ENCODE assay signal across 16 mouse cellular contexts in genomic region chr4:135453164-135453563, GRCm38 (mm10). TPM values are rescaled to one million over a fixed set of nuclear protein-coding genes. Genes with fewer than 3 reads are reported as not detected.
A peak's percentile ranks its signal among the peaks of the same experiment; 100 is the strongest.
DNase-seq lines count a peak whose midpoint lies in the region; ATAC-seq lines count a peak whose summit lies in the region.
"Had no signal": no experiment of that assay in that cellular context is flagged by ENCODE, and none has a peak within 500 bp of the region (broad histone marks: within the 10 kb centered on the region; RNA-seq: fewer than 3 reads in every experiment).

No protein-coding gene starts in this region.

- intact Hi-C loops in left cerebral cortex, postnatal 10 days (cut with DNase I) = no loop called here
- intact Hi-C loops in left cerebral cortex, postnatal 14 days (cut with DNase I) = no loop called here

- H3K27ac ChIP-seq in heart, embryonic 11.5 days (ENCODE audit: low read depth, low read length) = 0 out of 2 replicates have a peak overlapping the region, but pooled peaks have one; percentile 15
- H3K27ac ChIP-seq: hindbrain, embryonic 15.5 days; macrophage had no signal

- 64% methylated on average over 6 of the region's 6 CpGs for WGBS in heart, embryonic 11.5 days (ENCODE audit: insufficient replicate concordance)

- no peaks in the 10 kb centered on the region for H3K27me3 ChIP-seq in heart, embryonic 11.5 days (ENCODE audit: control insufficient read depth, insufficient read depth, low read length)
- H3K27me3 ChIP-seq: hindbrain, embryonic 15.5 days had no signal

- H3K4me2 ChIP-seq in heart, embryonic 11.5 days = no peak overlapping the region
- H3K4me2 ChIP-seq: hindbrain, embryonic 15.5 days had no signal

- no peaks in the 10 kb centered on the region for H3K9me3 ChIP-seq in heart, embryonic 11.5 days (replicated peaks; ENCODE audit: control insufficient read depth, low read length)
- H3K9me3 ChIP-seq: hindbrain, embryonic 15.5 days had no signal

- ATAC-seq in heart, embryonic 11.5 days (replicated peaks; ENCODE audit: insufficient number of reproducible peaks, low FRiP score, low TSS enrichment) = no peak

- no peak overlapping the region for H3K9ac ChIP-seq in heart, embryonic 11.5 days (ENCODE audit: low read depth, low read length)
- H3K9ac ChIP-seq: hindbrain, embryonic 15.5 days had no signal

- no peak overlapping the region for H3K4me3 ChIP-seq in heart, embryonic 11.5 days (ENCODE audit: low read depth, low read length)
- H3K4me3 ChIP-seq: hindbrain, embryonic 15.5 days had no signal

- DNase-seq in heart, postnatal 4 days = no peak
- DNase-seq in kidney, adult 18-20 months = peak; percentile 18
- DNase-seq in kidney, postnatal 36 days = peak; percentile 32 to 79
- peak; percentile 22 to 45 for DNase-seq in lung, postnatal 4 days
- no peak for DNase-seq in thymus, postnatal 36 days
- no peak for DNase-seq in left cerebral cortex, postnatal 10 days (ENCODE audit: extremely low spot score in 1 of 2, low spot score in 2 of 2)
- no peak for DNase-seq in left cerebral cortex, postnatal 14 days (ENCODE audit: low spot score in 2 of 2)
- DNase-seq: cerebellum, adult 2 months; embryo, embryonic 11 days; thymus, postnatal 4 days had no signal

- no peaks in the 10 kb centered on the region for H3K36me3 ChIP-seq in heart, embryonic 11.5 days (ENCODE audit: control insufficient read depth, insufficient read depth, low read length)
- H3K36me3 ChIP-seq: hindbrain, embryonic 15.5 days had no signal

- H3K4me1 ChIP-seq in heart, embryonic 11.5 days (ENCODE audit: control insufficient read depth, insufficient read depth, low read length) = peaks cover 14% of the 10 kb centered on the region

RNA-seq across cellular contexts. Expression of gene Rcan3, which starts 19.5 kb away (rescaled TPM):
- 10.1 and 10.4 TPM in 2 replicates for polyA plus RNA-seq in heart, embryonic 11.5 days (2014; fragmentation: Nextera tagmentation; extraction: Ambion mirVana)
- total RNA-seq in heart, postnatal 4 days (2021) = 10 to 100 TPM; 18.6 to 19.6 TPM
- 10 to 100 TPM; 47.6 to 54.9 TPM for total RNA-seq in left cerebral cortex, postnatal 10 days (2021)
- 10 to 100 TPM; 34.7 to 36.8 TPM for total RNA-seq in left cerebral cortex, postnatal 14 days (2021)

RNA-seq across cellular contexts. Expression of gene Stpg1, which starts 41.4 kb away (rescaled TPM):
- 0.13 and 0.14 TPM in 2 replicates for polyA plus RNA-seq in heart, embryonic 11.5 days (2014; fragmentation: Nextera tagmentation; extraction: Ambion mirVana)
- total RNA-seq in heart, postnatal 4 days (2021) = not detected
- 1 to 10 TPM in 1 of 2 experiments, under 1 TPM in 1; 0.81 to 1.3 TPM for total RNA-seq in left cerebral cortex, postnatal 10 days (2021)
- total RNA-seq in left cerebral cortex, postnatal 14 days (2021) = 1 to 10 TPM in 1 of 2 experiments, under 1 TPM in 1; 0.81 to 1.1 TPM
- total RNA-seq: MEL had no signal

RNA-seq across cellular contexts. Expression of gene Nipal3, which starts 41.7 kb away (rescaled TPM):
- 5.7 and 6.4 TPM in 2 replicates for polyA plus RNA-seq in heart, embryonic 11.5 days (2014; fragmentation: Nextera tagmentation; extraction: Ambion mirVana)
- total RNA-seq in heart, postnatal 4 days (2021) = 10 to 100 TPM; 19.3 to 19.6 TPM
- 10 to 100 TPM; 90.9 to 96.8 TPM for total RNA-seq in left cerebral cortex, postnatal 10 days (2021)
- total RNA-seq in left cerebral cortex, postnatal 14 days (2021) = 100 to 1,000 TPM; 111 to 118 TPM

RNA-seq across cellular contexts. Expression of gene Ncmap, which starts 55.1 kb away (rescaled TPM):
- polyA plus RNA-seq in heart, embryonic 11.5 days (2014; fragmentation: Nextera tagmentation; extraction: Ambion mirVana) = 0.87 and 1.5 TPM in 2 replicates
- total RNA-seq in heart, postnatal 4 days (2021) = under 1 TPM; 0.62 to 0.77 TPM
- total RNA-seq in left cerebral cortex, postnatal 10 days (2021) = under 1 TPM; 0.36 to 0.54 TPM
- under 1 TPM in 1 of 2 experiments, not detected in 1; 0.91 TPM for total RNA-seq in left cerebral cortex, postnatal 14 days (2021)
- total RNA-seq: heart, adult 8-10 months; neutrophil, adult 5-6 weeks had no signal
- polyA plus RNA-seq: macrophage had no signal

Comparison
In these comparisons a context has a peak if more than half of its experiments do, and no peak if none do; other contexts are left out.
1. DNase-seq: peak in kidney, adult 18-20 months (single experiment), kidney, postnatal 36 days (2 of 2) and lung, postnatal 4 days (2 of 2); none in heart, postnatal 4 days (single experiment), thymus, postnatal 36 days (0 of 2), left cerebral cortex, postnatal 10 days (0 of 2) and left cerebral cortex, postnatal 14 days (0 of 2).
2. RNA of gene Nipal3, which starts 41.7 kb away (total RNA-seq): 111 to 118 TPM in left cerebral cortex, postnatal 14 days and 90.9 to 96.8 TPM in left cerebral cortex, postnatal 10 days; 19.3 to 19.6 TPM in heart, postnatal 4 days; every median in the first group is over 4 times any median in the second.